Mouse (Mus musculus) lung, adult 2 months (tissue): Measurements from ENCODE around the gene Vmn1r148. TPM values are rescaled to one million over a fixed set of nuclear protein-coding genes. Genes with fewer than 3 reads are reported as not detected.
"Not testable (repeated sequence)": the region's sequence is repeated elsewhere in the genome, so short reads cannot be mapped to it uniquely, and the experiment has no call there.

Source experiments
- DNase-seq: peaks from one replicate; pipeline ENCODE4 v3.0.0; 2022
- H3K4me1 ChIP-seq: fragments of 200-500 bp; 2 replicates; pipeline ENCODE4 v1.6.1; 2011; ENCODE audit warnings: low read length; ENCODE audit not compliant: control insufficient read depth, insufficient read depth
- H3K4me3 ChIP-seq: fragments of 200-500 bp; replicated peaks from 2 replicates; pipeline ENCODE3; 2011; ENCODE audit warnings: low read depth, mild to moderate bottlenecking, control low read depth, low read length; ENCODE audit errors: extremely low read depth
- WGBS: fragments of 180-500 bp; shearing (Covaris S2); methylation state at CpG from one replicate; pipeline ENCODE4 v1.1.7; 2018; 5-methylcytosine and 5-hydroxymethylcytosine counted together
- polyA plus RNA-seq: library from polyadenylated mRNA; depleted of rRNA; stranded (reverse); fragments of >200 nt; gene quantifications from 2 replicates; pipeline ENCODE4 v1.2.3, GENCODE M21; 2012; rRNA removed

Gene Vmn1r148
- polyA plus RNA-seq, result not detected in 2 replicates

DNA sequence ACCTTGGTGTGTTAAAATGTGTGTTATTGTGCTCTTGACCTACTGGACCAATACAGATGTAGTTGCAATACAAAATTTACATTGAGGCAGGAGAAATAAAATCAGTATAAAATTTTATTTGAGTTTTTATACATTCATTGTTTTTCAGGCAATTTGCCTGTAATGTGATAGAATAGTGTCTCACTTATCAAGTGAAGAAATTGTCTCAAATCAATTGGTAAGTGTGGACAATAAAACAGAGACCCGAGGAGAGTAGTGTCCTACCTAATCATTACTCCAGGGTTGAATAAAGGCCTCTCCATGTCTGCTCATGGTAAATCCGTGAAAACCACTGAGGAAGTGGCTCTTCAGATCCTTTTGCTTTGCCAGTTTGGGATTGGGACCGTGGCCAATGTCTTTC, at the start of gene Vmn1r148:
Gene Vmn1r148 (plus strand): TSS at position 301 of the 400 bp plus-strand sequence.
- not testable (repeated sequence) for H3K4me3 ChIP-seq, H3K4me1 ChIP-seq, DNase-seq
- no CpG with 5 or more reads among the region's 3 CpGs for WGBS

DNA sequence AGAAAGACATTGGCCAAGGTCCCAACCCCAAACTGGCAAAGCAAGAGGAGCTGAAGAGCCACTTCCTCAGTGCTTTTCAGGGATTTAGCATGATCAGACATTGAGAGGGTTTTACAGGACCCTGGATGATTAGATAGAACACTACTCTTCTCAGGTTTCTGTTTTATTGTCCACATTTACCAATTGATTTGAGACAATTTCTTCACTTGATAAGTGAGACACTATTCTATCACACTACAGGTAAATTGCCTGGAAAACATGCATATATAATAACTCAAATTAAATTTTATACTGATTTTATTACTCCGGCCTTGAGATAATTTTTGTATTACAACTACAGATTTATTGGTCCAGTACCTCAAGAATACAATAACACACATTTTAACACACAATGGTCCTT, 42.4 kb upstream of the Vmn1r148 start, which contains the start of gene Gm8660:
Gene Gm8660 (minus strand): TSS at position 101 of the 400 bp plus-strand sequence.
- H3K4me3 ChIP-seq, H3K4me1 ChIP-seq, DNase-seq: not testable (repeated sequence)
- no CpG with 5 or more reads among the region's 1 CpGs for WGBS

DNA sequence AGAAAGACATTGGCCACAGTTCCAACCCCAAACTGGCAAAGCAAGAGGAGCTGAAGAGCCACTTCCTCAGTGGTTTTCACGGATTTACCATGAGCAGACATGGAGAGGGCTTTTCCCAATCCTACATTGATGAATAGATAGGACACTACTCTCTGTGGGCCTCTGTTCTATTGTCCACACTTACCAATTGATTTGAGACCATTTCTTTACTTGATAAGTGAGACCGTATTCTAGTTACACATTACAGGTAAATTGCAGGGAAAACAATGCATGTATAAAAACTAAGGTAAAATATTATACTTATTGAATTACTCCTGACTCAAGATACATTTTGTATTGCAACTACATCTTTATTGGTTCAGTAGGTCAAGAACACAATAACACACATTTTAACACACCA, 24.7 kb downstream of the Vmn1r148 start, which contains the start of gene Vmn1r149:
Gene Vmn1r149 (minus strand): TSS at position 101 of the 400 bp plus-strand sequence.
- no CpG with 5 or more reads among the region's 2 CpGs for WGBS
- H3K4me3 ChIP-seq, DNase-seq, H3K4me1 ChIP-seq: not testable (repeated sequence)

DNA sequence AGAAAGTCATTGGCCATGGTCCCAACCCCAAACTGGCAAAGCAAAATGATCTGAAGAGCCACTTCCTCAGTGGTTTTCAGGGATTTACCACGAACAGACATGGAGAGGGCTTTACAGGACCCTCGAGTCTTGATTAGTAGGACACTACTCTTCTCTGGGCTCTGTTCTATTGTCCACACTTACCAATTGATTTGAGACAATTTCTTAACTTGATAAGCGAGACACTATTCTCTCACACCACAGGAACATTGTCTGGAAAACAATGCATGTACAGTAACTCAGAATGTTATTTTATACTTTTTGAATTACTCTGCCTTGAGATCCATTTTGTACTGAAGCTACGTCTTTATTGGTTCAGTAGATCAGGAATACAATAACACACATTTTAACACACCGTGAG, 50.6 kb downstream of the Vmn1r148 start, which contains the start of gene Gm10665:
Gene Gm10665 (minus strand): TSS at position 101 of the 400 bp plus-strand sequence.
- no CpG with 5 or more reads among the region's 5 CpGs for whole genome bisulfite sequencing
- DNase-seq, H3K4me1 ChIP-seq, H3K4me3 ChIP-seq: not testable (repeated sequence)

Other genes starting within 250 kb of the Vmn1r148 start
- not detected in 2 replicates for gene Vmn1r142, start 249.5 kb upstream of the Vmn1r148 start, polyA plus RNA-seq
- not detected in 2 replicates for gene Vmn1r143, start 224.2 kb upstream of the Vmn1r148 start, polyA plus RNA-seq
- not detected in 2 replicates for gene Gm8653, start 212.3 kb upstream of the Vmn1r148 start, polyA plus RNA-seq
- not detected in 2 replicates for gene Gm8453, start 184.1 kb upstream of the Vmn1r148 start, polyA plus RNA-seq
- not detected in 2 replicates for gene Gm4187, start 83.9 kb upstream of the Vmn1r148 start, polyA plus RNA-seq
- gene Gm8660, start 42.5 kb upstream of the Vmn1r148 start, polyA plus RNA-seq, result not detected in 2 replicates
- not detected in 2 replicates for gene Vmn1r149, start 24.6 kb downstream of the Vmn1r148 start, polyA plus RNA-seq
- not detected in 2 replicates for gene Gm10665, start 50.5 kb downstream of the Vmn1r148 start, polyA plus RNA-seq
- not detected in 2 replicates for gene Vmn1r151, start 86.1 kb downstream of the Vmn1r148 start, polyA plus RNA-seq
- not detected in 2 replicates for gene Vmn1r152, start 109.4 kb downstream of the Vmn1r148 start, polyA plus RNA-seq
- gene Gm8677, start 121.3 kb downstream of the Vmn1r148 start, polyA plus RNA-seq, result not detected in 2 replicates
- not detected in 2 replicates for gene Gm4201, start 151.8 kb downstream of the Vmn1r148 start, polyA plus RNA-seq
- not detected in 2 replicates for gene Gm4565, start 174.5 kb downstream of the Vmn1r148 start, polyA plus RNA-seq
- not detected in 2 replicates for gene Vmn1r155, start 244.4 kb downstream of the Vmn1r148 start, polyA plus RNA-seq